Mouse (Mus musculus) kidney, embryonic 14.5 days (tissue): ENCODE data around the gene Entpd7. TPM values are rescaled to one million over a fixed set of nuclear protein-coding genes. Genes with fewer than 3 reads are reported as not detected.

Experiments used
- ATAC-seq: fragments of 200-750 bp; cut with Nextera tagmentation; 2 replicates; pipeline ENCODE4 v1.8.0; 2017; ENCODE audit warnings: moderate number of reproducible peaks, mild to moderate bottlenecking, moderate TSS enrichment, moderate library complexity; ENCODE audit not compliant: low FRiP score, low TSS enrichment
- H3K27ac ChIP-seq: fragments of 300-500 bp; sonication (generic); 2 replicates; pipeline ENCODE4 v1.5.1; 2014; ENCODE audit warnings: low read depth, mild to moderate bottlenecking, low read length, moderate library complexity, mixed read lengths
- H3K27me3 ChIP-seq: fragments of 300-500 bp; sonication (generic); 2 replicates; pipeline ENCODE4 v1.6.1; 2014; ENCODE audit warnings: mild to moderate bottlenecking, low read length; ENCODE audit not compliant: control insufficient read depth, insufficient read depth
- H3K36me3 ChIP-seq: fragments of 300-500 bp; sonication (generic); 2 replicates; pipeline ENCODE4 v1.6.1; 2014; ENCODE audit warnings: low read length, mixed read lengths; ENCODE audit not compliant: control insufficient read depth, insufficient read depth
- H3K4me1 ChIP-seq: fragments of 300-500 bp; sonication (generic); 2 replicates; pipeline ENCODE4 v1.6.1; 2014; ENCODE audit warnings: low read length, mixed read lengths; ENCODE audit not compliant: control insufficient read depth, insufficient read depth
- H3K4me2 ChIP-seq: fragments of 300-500 bp; sonication (generic); replicated peaks from 2 replicates; pipeline ENCODE4 v1.6.1; 2014; ENCODE audit warnings: low read depth, mild to moderate bottlenecking, low read length
- H3K4me3 ChIP-seq: fragments of 300-500 bp; sonication (generic); 2 replicates; pipeline ENCODE4 v1.5.1; 2014; ENCODE audit warnings: mild to moderate bottlenecking, low read length
- H3K9ac ChIP-seq: fragments of 300-500 bp; sonication (generic); 2 replicates; pipeline ENCODE4 v1.6.1; 2014; ENCODE audit warnings: low read depth, mild to moderate bottlenecking, low read length, moderate library complexity
- H3K9me3 ChIP-seq: fragments of 300-500 bp; sonication (generic); 2 replicates; pipeline ENCODE4 v1.6.1; 2016; ENCODE audit warnings: low read length; ENCODE audit not compliant: control insufficient read depth
- WGBS: fragments of 180-500 bp; shearing (Covaris S2); extraction: QIAGEN DNeasy Blood & Tissue Kit; methylation state at CpG from one replicate; pipeline ENCODE4 v1.1.7; 2014; 5-methylcytosine and 5-hydroxymethylcytosine counted together
- polyA plus RNA-seq: library from polyadenylated mRNA; unstranded; fragments of >200 nt; fragmentation: Nextera tagmentation; extraction: Ambion mirVana; gene quantifications from 2 replicates; pipeline ENCODE4 v1.2.1, GENCODE M21; 2014

Entpd7 gene
- polyA plus RNA-seq, 1 experiment from 2014 or later = 16.1 TPM

DNA sequence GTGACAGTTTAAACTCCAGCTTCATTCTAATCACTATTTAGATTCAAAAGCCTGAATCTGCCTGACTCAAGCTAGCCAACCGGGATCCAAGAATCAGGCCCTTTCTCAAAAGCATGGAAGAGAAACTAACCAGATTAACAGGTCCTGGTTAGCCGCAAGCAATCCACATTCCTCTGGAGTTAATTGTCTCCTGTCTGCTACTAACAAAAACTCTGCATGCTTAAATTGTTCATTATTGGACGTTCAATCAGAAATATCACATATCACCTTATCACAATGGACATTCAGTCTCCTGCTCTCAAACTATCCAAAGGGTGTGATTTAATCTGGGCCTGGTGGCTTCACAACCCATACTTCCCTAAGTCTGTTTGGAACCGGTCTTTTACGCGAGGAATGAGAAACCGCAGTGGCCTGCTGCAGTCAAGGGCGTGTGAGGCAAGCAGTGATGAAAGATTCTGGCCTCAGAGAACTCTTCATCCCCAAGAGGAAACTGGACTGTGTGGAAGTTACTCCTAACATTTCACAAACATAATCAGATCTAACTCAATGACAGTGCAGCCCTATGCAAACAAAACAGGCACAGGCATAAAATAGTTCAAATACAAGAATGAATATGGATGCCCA is 20.2 kb upstream of the Entpd7 start:
- no peak overlapping the region for H3K27ac ChIP-seq
- H3K4me2 ChIP-seq = no peak overlapping the region
- WGBS = 78% methylated on average over 8 of the region's 8 CpGs
- ATAC-seq = no peak
- H3K4me1 ChIP-seq = peaks cover 10% of the 10 kb centered on the region; the same call in 1 of the 2 replicates
- H3K9me3 ChIP-seq = no peaks in the 10 kb centered on the region
- H3K9ac ChIP-seq = no peak overlapping the region
- H3K27me3 ChIP-seq = no peaks in the 10 kb centered on the region
- H3K4me3 ChIP-seq = no peak overlapping the region
- H3K36me3 ChIP-seq = peaks cover 8% of the 10 kb centered on the region; the same call in 1 of the 2 replicates

DNA sequence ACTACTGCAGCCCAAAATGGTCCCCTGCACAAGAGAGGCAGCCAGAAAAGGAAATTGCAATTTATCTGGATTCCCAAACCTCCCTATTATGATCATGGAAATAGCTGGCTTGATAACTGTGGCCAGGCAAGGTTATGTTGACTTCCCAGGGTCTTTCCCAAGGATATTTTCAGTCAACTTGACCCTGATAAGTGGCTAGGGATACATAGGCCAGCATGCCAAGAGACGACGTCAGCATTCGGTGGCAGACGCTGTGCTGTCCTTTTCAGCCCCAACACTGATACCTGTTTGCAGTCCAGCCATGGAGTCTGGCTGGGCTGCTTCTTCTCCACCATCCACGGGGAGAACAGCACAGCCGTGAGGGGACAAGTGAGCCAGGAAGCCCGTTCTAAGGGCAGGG is 18.4 kb upstream of the Entpd7 start:
- H3K9me3 ChIP-seq = no peaks in the 10 kb centered on the region
- peaks cover 13% of the 10 kb centered on the region; the same call in 1 of the 2 replicates for H3K4me1 ChIP-seq
- WGBS = 75% methylated on average over 7 of the region's 7 CpGs
- H3K27me3 ChIP-seq = no peaks in the 10 kb centered on the region
- H3K27ac ChIP-seq = no peak overlapping the region
- H3K9ac ChIP-seq = no peak overlapping the region
- H3K4me3 ChIP-seq = no peak overlapping the region
- ATAC-seq = no peak
- H3K36me3 ChIP-seq = no peaks in the 10 kb centered on the region
- no peak overlapping the region for H3K4me2 ChIP-seq

DNA sequence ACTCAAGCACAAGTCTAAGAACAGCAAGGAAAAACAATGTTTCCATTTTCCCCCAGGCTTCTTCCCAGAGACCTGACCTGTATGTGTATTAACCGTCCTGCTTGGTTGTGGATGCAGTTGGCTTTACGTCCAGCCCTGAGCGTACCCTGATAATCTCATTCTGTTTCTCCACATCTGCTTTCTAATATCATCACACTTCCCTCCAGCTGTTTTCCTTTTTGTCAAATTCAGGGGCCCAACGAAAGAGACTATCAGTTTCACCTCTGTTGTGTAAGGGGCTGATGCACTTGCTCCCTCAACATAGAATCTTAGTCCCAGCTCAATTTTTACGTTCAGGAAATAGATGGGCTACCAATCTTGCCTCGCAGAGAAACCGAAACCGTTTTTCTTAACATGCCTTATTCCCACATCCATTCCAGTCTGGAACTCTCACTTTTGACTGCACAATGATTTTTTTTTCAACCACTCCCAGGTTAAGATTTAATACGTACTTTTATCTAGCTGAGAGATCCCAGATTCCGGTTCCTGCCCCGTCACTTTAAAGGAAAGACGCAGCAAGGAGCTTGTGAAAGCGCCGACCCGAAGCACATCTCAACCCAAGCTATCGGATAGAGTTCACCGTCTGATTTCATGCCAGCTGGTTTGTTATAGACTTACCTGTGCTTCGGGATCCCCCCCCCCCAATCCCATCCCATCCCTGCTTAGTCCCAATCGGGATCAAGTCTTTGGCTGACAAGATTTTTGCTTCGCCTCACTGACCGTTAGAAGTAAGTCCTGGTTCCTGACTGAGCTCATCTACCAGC is 15.8 kb upstream of the Entpd7 start:
- no peak for ATAC-seq
- WGBS = 9% methylated on average over 21 of the region's 21 CpGs
- Histone ChIP-seq H3K9me3 (no peaks in the 10 kb centered on the region), H3K27me3 (no peaks in the 10 kb centered on the region), H3K9ac (peak overlapping the region; percentile 86), H3K4me3 (peak overlapping the region; percentile 95), H3K4me2 (peak overlapping the region; percentile 87), H3K27ac (peak overlapping the region; percentile 67; the same call in 1 of the 2 replicates), H3K36me3 (no peaks in the 10 kb centered on the region), H3K4me1 (peaks cover 19% of the 10 kb centered on the region; the same call in 1 of the 2 replicates)

DNA sequence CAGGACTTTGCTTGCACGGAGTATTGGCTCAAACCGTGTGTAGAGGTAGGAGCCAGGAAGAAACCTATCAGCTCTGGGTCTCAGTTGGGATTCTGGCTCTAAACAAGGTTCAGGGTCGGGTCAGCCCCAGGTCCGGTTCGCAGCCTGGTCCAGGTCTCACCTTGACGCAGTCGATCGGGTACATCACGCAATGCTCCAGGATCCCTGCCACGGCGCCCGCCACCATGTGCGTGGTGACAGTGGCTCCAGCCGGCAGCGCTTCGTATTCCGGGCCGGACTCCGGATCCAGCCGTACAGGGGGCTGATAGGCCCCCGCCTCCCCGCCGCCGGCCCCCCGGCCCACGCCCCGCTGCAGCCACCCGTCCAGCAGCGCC is 15.2 kb upstream of the Entpd7 start:
- under 1% methylated on average over 29 of the region's 29 CpGs for WGBS
- Histone ChIP-seq H3K4me1 (peaks cover 19% of the 10 kb centered on the region; the same call in 1 of the 2 replicates), H3K36me3 (no peaks in the 10 kb centered on the region), H3K9me3 (no peaks in the 10 kb centered on the region), H3K9ac (peak overlapping the region; percentile 86), H3K4me3 (peak overlapping the region; percentile 95), H3K4me2 (peak overlapping the region; percentile 87), H3K27me3 (no peaks in the 10 kb centered on the region), H3K27ac (peak overlapping the region; percentile 67)
- peak; percentile 5; the same call in 1 of the 2 replicates for ATAC-seq

DNA sequence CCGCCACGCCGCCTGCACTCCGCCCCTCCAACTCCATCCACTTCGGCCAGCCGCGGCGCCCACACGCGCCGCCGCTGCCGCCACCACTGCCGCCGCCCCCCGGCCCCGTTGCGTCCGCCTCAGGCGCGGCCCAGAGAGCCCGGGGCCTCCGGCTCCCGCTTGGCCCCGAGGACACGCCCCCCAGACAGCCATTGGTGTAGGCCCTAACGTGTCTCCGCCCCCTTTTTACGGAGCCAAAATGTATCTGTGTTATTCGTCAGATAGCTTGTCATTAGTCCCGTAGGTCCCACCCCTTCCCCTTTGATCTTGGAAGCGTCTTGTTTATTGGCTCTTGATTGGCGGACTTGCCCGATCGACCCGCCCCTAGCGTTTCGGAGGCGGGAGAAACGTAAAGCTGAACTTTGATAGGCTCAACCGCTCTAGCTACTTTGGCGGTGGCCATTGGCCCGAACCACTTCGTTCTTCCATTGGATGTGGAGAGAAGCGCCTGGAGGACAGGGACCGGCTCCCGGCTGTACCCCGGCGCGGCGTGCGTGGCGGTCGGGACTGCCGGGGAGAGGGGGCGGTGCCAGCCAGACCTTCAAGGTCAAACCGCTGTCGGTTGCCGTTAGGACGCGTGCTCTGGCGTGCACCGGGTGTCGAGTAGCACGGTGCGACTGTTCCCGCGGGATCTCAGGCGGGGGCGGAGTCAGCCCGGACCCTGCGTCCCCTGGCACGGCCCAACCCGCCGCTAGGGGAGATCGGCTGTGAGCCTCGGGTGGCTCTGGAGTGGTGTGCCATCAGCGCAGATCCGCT is 14.5 kb upstream of the Entpd7 start, which contains the start of gene Slc25a28:
Gene Slc25a28 (minus strand): TSS at position 152 of the 795 bp plus-strand sequence.
- H3K27ac ChIP-seq = peak within 1 kb of the TSS; percentile 93
- H3K4me2 ChIP-seq = peak within 1 kb of the TSS; percentile 87
- peak within 1 kb of the TSS; percentile 95 for H3K4me3 ChIP-seq
- H3K9ac ChIP-seq = peak within 1 kb of the TSS; percentile 86
- under 1% methylated on average over 76 of the region's 79 CpGs for WGBS
- H3K9me3 ChIP-seq = no peaks in the 10 kb centered on the region
- peak; percentile 97 for ATAC-seq
- H3K27me3 ChIP-seq = no peaks in the 10 kb centered on the region
- peaks cover 19% of the 10 kb centered on the region; the same call in 1 of the 2 replicates for H3K4me1 ChIP-seq
- H3K36me3 ChIP-seq = no peaks in the 10 kb centered on the region

DNA sequence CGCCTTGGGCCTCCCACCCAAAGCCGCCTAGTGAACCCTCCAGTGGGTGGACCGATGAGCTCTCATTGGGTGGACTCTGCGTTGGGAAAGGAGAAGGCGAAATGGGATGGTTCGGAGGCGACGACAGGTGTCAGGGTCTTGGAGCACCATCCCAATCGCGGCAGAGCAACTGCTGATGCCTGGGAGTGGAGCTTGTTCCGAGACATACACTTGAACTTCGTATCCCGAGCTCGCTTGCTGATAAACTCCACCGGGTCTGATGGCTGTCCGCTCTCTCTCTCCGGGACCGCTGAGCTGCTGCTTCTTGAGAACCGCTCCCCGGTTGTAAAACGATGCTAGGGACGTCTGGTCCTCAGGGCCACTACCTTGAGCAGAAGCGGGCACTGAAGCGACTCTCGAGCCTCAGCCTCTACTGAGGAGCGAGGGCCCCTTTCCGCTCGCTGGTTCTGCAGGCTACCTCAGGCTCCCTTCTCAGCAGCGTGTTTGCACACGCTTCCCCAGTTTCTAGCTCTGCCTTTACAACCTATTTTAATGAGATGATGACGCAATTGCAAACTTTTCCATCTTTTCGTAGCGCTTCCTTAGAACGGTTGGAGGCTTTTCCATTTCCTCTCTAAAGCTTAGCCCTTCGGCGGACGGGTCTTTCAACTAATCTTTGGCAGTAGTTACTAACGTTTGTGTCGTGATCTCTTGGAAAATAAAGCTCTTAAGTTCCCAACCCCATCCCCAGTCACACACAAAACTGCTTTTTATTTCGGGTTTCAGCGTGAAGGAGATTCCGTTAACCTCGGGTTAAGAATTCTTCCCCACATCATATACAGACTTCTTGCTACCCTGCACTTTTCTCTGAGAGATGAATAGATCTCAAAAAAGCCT is 13.7 kb upstream of the Entpd7 start:
- Histone ChIP-seq H3K4me3 (peak overlapping the region; percentile 95), H3K9ac (peak overlapping the region; percentile 65), H3K4me1 (peaks cover 19% of the 10 kb centered on the region; the same call in 1 of the 2 replicates), H3K27me3 (no peaks in the 10 kb centered on the region), H3K27ac (peak overlapping the region; percentile 93), H3K36me3 (no peaks in the 10 kb centered on the region), H3K4me2 (peak overlapping the region; percentile 87), H3K9me3 (no peaks in the 10 kb centered on the region)
- no peak for ATAC-seq
- 2% methylated on average over 43 of the region's 43 CpGs for WGBS

DNA sequence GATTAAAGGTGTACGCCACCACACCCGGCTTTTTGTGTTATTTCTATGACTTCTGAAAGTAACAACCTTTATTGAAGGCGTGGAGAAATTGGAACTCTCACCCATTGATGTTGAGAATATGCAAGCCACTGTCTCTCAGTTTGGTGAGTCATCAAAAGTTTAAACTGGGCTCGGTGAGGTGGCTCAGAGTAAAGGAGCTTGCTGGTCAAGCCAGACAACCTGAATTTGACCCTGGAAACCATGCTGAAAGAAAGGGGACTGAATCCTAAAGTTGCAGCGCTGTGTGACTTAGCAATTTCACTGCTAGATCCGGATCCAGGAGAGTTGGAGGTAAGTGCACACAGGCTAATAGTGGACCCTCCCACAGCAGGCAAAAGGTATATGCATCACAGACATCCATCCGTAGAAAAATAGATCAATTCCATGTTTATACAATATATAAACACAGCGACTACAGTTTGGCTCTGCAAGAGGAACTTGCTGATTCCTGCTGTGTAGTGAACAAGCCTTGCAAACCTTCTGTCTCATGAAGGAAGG is 10.9 kb upstream of the Entpd7 start:
- H3K4me1 ChIP-seq = peaks cover 11% of the 10 kb centered on the region; the same call in 1 of the 2 replicates
- 84% methylated on average over 8 of the region's 8 CpGs for WGBS
- no peak overlapping the region for H3K4me2 ChIP-seq
- no peak for ATAC-seq
- H3K4me3 ChIP-seq = no peak overlapping the region
- H3K27me3 ChIP-seq = no peaks in the 10 kb centered on the region
- H3K36me3 ChIP-seq = no peaks in the 10 kb centered on the region
- H3K9me3 ChIP-seq = no peaks in the 10 kb centered on the region
- no peak overlapping the region for H3K27ac ChIP-seq
- no peak overlapping the region for H3K9ac ChIP-seq

DNA sequence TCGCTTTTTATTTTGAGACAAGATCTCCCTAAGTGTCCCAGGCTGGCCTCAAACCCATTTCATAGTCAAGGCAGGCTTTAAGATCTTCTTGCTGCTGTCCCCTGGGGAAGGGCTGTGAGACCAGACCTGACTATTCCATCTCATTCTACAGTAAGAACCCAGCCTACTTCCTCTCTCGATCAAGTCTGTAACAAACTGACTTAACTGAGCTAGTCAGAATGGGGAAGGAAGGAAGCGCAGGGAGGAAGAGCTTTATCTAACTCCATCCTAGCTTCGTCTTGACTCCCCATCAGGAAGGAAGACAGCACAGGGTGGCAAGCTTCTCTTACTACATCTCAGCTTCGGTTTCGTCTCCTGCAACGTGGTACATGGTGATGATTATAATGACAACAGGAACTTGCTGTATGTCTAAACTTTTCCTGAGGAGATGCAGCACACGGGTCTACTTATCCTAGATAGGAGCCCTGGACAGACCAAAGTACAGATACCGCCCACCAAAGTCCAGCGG is 9.9 kb upstream of the Entpd7 start:
- H3K4me2 ChIP-seq = no peak overlapping the region
- peaks cover 9% of the 10 kb centered on the region; the same call in 1 of the 2 replicates for H3K4me1 ChIP-seq
- no peaks in the 10 kb centered on the region for H3K27me3 ChIP-seq
- no peak for ATAC-seq
- no peak overlapping the region for H3K9ac ChIP-seq
- H3K27ac ChIP-seq = no peak overlapping the region
- no peak overlapping the region for H3K4me3 ChIP-seq
- H3K36me3 ChIP-seq = no peaks in the 10 kb centered on the region
- no peaks in the 10 kb centered on the region for H3K9me3 ChIP-seq
- 80% methylated on average over 10 of the region's 10 CpGs for WGBS
